Mouse (Mus musculus): ENCODE data around the gene Mlxip.

GRCm38 (mm10) chr5:123416149-123416548 is 21.6 kb downstream of the Mlxip start:
- TF ChIP-seq CTCF (IDR thresholded peaks at IDR 0.05; ENCODE audit: control insufficient read depth, insufficient read depth, insufficient replicate concordance, low read depth, low read length) (no peak), POLR2A (IDR thresholded peaks at IDR 0.05; ENCODE audit: control insufficient read depth, low read depth, low read length) (no peak)

All from testis, adult 2 months (tissue).